11 mouse cellular contexts compared by ENCODE assay signal in the genomic region with DNA sequence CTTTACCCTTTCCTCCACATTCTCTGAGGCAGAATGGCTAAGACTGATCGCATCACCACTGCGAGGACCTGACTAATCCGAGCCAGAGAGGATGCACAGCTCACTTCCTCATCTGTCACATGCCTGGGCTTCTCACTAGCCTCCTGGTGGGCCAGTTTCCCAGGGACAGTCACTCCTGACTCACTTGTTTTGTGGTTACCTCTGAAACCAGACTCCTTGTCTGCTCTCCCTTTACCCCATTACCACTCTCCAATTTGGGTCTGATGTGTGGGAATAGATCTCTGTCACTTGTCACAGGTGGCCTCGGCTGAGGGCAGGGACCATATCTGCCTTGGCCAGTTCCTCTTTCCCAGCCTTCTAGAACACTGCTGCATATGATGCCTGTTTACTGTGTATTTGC. TPM values are rescaled to one million over a fixed set of nuclear protein-coding genes. Genes with fewer than 3 reads are reported as not detected.
DNase-seq lines count a peak whose midpoint lies in the region; TF ChIP-seq lines count a peak whose summit lies in the region.
"Had no signal": no experiment of that assay in that cellular context is flagged by ENCODE, and none has a peak within 500 bp of the region (broad histone marks: within the 10 kb centered on the region; RNA-seq: fewer than 3 reads in every experiment).

No protein-coding gene starts in this region.

- H3K36me3 ChIP-seq in heart, adult 2 months (ENCODE audit: control insufficient read depth, insufficient read depth, low read length) = no peaks in the 10 kb centered on the region
- H3K36me3 ChIP-seq in macrophage (ENCODE audit: inconsistent target) = no peaks in the 10 kb centered on the region
- H3K36me3 ChIP-seq in midbrain, embryonic 10.5 days = peaks cover 59% of the 10 kb centered on the region

- no peak overlapping the region for H3K4me3 ChIP-seq in heart, adult 2 months
- H3K4me3 ChIP-seq in macrophage (ENCODE audit: inconsistent target) = no peak overlapping the region
- no peak overlapping the region for H3K4me3 ChIP-seq in midbrain, embryonic 10.5 days
- H3K4me3 ChIP-seq: embryonic facial prominence, embryonic 12.5 days; left cerebral cortex, adult 2 months had no signal

- H3K79me2 ChIP-seq in heart, adult 2 months (replicated peaks; ENCODE audit: control insufficient read depth, insufficient read depth, low read length) = no peaks in the 10 kb centered on the region; the same call in 1 of the 2 replicates
- H3K79me2 ChIP-seq in macrophage (ENCODE audit: inconsistent target) = peaks cover 22% of the 10 kb centered on the region

- peaks cover 40% of the 10 kb centered on the region for H3K4me1 ChIP-seq in heart, adult 2 months (ENCODE audit: control insufficient read depth, insufficient read depth, low read length)
- H3K4me1 ChIP-seq in midbrain, embryonic 10.5 days = peaks cover 18% of the 10 kb centered on the region

- no peak for TF ChIP-seq POLR2A in heart, adult 2 months (IDR thresholded peaks at IDR 0.05; ENCODE audit: insufficient read depth, low read depth, low read length)

- H3K27me3 ChIP-seq in heart, adult 2 months (ENCODE audit: control insufficient read depth, insufficient read depth, low read length) = no peaks in the 10 kb centered on the region
- no peaks in the 10 kb centered on the region for H3K27me3 ChIP-seq in midbrain, embryonic 10.5 days (ENCODE audit: low read depth, poor library complexity, severe bottlenecking)
- H3K27me3 ChIP-seq: embryonic facial prominence, embryonic 12.5 days had no signal

- no peak overlapping the region for H3K9ac ChIP-seq in heart, adult 2 months (ENCODE audit: low read depth, low read length)
- H3K9ac ChIP-seq: embryonic facial prominence, embryonic 12.5 days had no signal

- peak overlapping the region; percentile 57 for H3K27ac ChIP-seq in heart, adult 2 months
- peak overlapping the region; percentile 77 for H3K27ac ChIP-seq in macrophage
- H3K27ac ChIP-seq in midbrain, embryonic 10.5 days (replicated peaks) = no peak overlapping the region
- H3K27ac ChIP-seq: embryonic facial prominence, embryonic 12.5 days; left cerebral cortex, adult 2 months had no signal

- DNase-seq in heart, adult 2 months = peak in 1 of 2 experiments; percentile 48
- no peak for DNase-seq in heart, adult 18-20 months
- peak; percentile 92 for DNase-seq in 416B (ENCODE audit: low read depth)
- peak; percentile 86 for DNase-seq in Muller cell, postnatal 12 days (ENCODE audit: inconsistent ontology term)
- DNase-seq in ovary, postnatal 36 days (ENCODE audit: low spot score) = no peak
- no peak for DNase-seq in layer of hippocampus, adult 9-11 months
- no peak for DNase-seq in midbrain, embryonic 10.5 days (ENCODE audit: low spot score)
- DNase-seq: kidney, adult 9 months had no signal

- no peak for TF ChIP-seq EP300 in heart, adult 2 months (IDR thresholded peaks at IDR 0.05; ENCODE audit: insufficient read depth, low read depth, low read length)

- 55% methylated on average over 4 of the region's 4 CpGs for WGBS in heart, adult 2 months
- WGBS in macrophage (ENCODE audit: missing documents) = 28% methylated on average over 4 of the region's 4 CpGs
- 95% methylated on average over 4 of the region's 4 CpGs for WGBS in midbrain, embryonic 10.5 days

- intact Hi-C loops in heart, adult 2 months (cut with DNase I) = no loop called here

- H3K9me3 ChIP-seq in midbrain, embryonic 10.5 days (replicated peaks) = no peaks in the 10 kb centered on the region
- H3K9me3 ChIP-seq: embryonic facial prominence, embryonic 12.5 days had no signal

- no peak for TF ChIP-seq CTCF in heart, adult 2 months (IDR thresholded peaks at IDR 0.05)

RNA-seq across cellular contexts. Expression of a gene that starts 43.7 kb away (rescaled TPM):
- total RNA-seq in heart, adult 2 months (2021) = 10 to 100 TPM; 61.4 to 71.3 TPM
- polyA plus RNA-seq in heart, adult 2 months (2012; rRNA removed) = 122 and 171 TPM in 2 replicates
- 10 to 100 TPM; 50.3 to 57.1 TPM for total RNA-seq in heart, adult 18-20 months (2021)
- total RNA-seq in macrophage (2018; cell fraction: chromatin; rRNA removed) = 1,000 to 10,000 TPM in 8 of 26 experiments, 100 to 1,000 TPM in 14, 10 to 100 TPM in 4; 36.2 to 1,811 (median 533) TPM
- total RNA-seq in macrophage (2018; cell fraction: cytosol; rRNA removed) = 1,000 to 10,000 TPM in 5 of 26 experiments, 100 to 1,000 TPM in 14, 10 to 100 TPM in 7; 20.0 to 1,690 (median 314) TPM
- total RNA-seq in macrophage (2018; cell fraction: nucleus; rRNA removed) = 1,000 to 10,000 TPM in 9 of 26 experiments, 100 to 1,000 TPM in 14, 10 to 100 TPM in 3; 28.6 to 2,287 (median 592) TPM
- 10.8 to 29.7 TPM (median 28.3 TPM) in 3 replicates for polyA plus RNA-seq in macrophage (2018)
- 21.7 and 28.8 TPM in 2 replicates for polyA plus RNA-seq in midbrain, embryonic 10.5 days (2016; fragmentation: Nextera tagmentation; extraction: Ambion mirVana)

RNA-seq across cellular contexts. Expression of a gene that starts 44.3 kb away (rescaled TPM):
- total RNA-seq in heart, adult 2 months (2021) = 10 to 100 TPM; 53.6 to 59.4 TPM
- polyA plus RNA-seq in heart, adult 2 months (2012; rRNA removed) = 64.4 and 84.3 TPM in 2 replicates
- 10 to 100 TPM; 50.4 to 56.6 TPM for total RNA-seq in heart, adult 18-20 months (2021)
- 100 to 1,000 TPM in 3 of 26 experiments, 10 to 100 TPM in 23; 27.2 to 136 (median 52.5) TPM for total RNA-seq in macrophage (2018; cell fraction: chromatin; rRNA removed)
- 10 to 100 TPM; 35.4 to 59.1 (median 45.8) TPM for total RNA-seq in macrophage (2018; cell fraction: cytosol; rRNA removed)
- total RNA-seq in macrophage (2018; cell fraction: nucleus; rRNA removed) = 100 to 1,000 TPM in 3 of 26 experiments, 10 to 100 TPM in 23; 29.0 to 133 (median 49.8) TPM
- polyA plus RNA-seq in macrophage (2018) = 37.4 to 133 TPM (median 109 TPM) in 3 replicates
- polyA plus RNA-seq in midbrain, embryonic 10.5 days (2016; fragmentation: Nextera tagmentation; extraction: Ambion mirVana) = 104 and 113 TPM in 2 replicates

RNA-seq across cellular contexts. Expression of a gene that starts 57.4 kb away (rescaled TPM):
- 10 to 100 TPM; 60.9 to 67.2 TPM for total RNA-seq in heart, adult 2 months (2021)
- polyA plus RNA-seq in heart, adult 2 months (2012; rRNA removed) = 143 and 187 TPM in 2 replicates
- total RNA-seq in heart, adult 18-20 months (2021) = 10 to 100 TPM; 62.8 to 68.0 TPM
- total RNA-seq in macrophage (2018; cell fraction: chromatin; rRNA removed) = 10 to 100 TPM; 28.0 to 82.0 (median 51.5) TPM
- 100 to 1,000 TPM; 291 to 368 (median 339) TPM for total RNA-seq in macrophage (2018; cell fraction: cytosol; rRNA removed)
- total RNA-seq in macrophage (2018; cell fraction: nucleus; rRNA removed) = 100 to 1,000 TPM in 15 of 26 experiments, 10 to 100 TPM in 11; 49.8 to 161 (median 106) TPM
- 212 to 399 TPM (median 392 TPM) in 3 replicates for polyA plus RNA-seq in macrophage (2018)
- 117 and 122 TPM in 2 replicates for polyA plus RNA-seq in midbrain, embryonic 10.5 days (2016; fragmentation: Nextera tagmentation; extraction: Ambion mirVana)

Comparison
In these comparisons a context has a peak if more than half of its experiments do, and no peak if none do; other contexts are left out.
1. DNase-seq: peak in 416B (single experiment) and Muller cell, postnatal 12 days (single experiment); none in heart, adult 18-20 months (0 of 2), ovary, postnatal 36 days (single experiment), layer of hippocampus, adult 9-11 months (single experiment) and midbrain, embryonic 10.5 days (single experiment).